In the genomic region with DNA sequence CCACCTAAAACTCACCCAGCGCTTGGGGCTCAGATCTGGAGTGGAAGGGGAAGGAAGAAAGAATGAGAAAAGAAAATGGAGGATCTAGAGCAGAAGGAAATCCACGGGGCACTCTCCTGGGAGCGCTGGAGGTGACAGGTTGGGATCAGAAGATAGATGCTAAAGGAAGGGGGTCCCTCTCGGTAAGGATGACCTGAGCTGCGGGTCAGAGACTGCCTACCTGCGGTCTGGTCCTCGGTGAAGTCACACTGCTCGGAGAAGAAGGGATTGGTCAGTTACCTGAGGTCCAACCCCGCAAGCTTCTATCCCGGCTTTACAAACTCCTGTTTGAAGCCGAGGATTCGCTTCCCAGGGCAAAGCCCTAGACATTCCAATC, we compare ENCODE assay signal across 8 mouse cellular contexts. TPM values are rescaled to one million over a fixed set of nuclear protein-coding genes. Genes with fewer than 3 reads are reported as not detected.
DNase-seq lines count a peak whose midpoint lies in the region; ATAC-seq and TF ChIP-seq lines count a peak whose summit lies in the region.

No protein-coding gene starts in this region.

- in situ Hi-C loops in CH12.LX (cut with MboI; ENCODE audit: low pct_ligation_motif_present, low pct_unique_long_range_greater_than_20kb, low sequenced_read_pairs): no loop called here

- WGBS in heart, embryonic 12.5 days: under 1% methylated on average over 12 of the region's 12 CpGs
- 0% methylated on average over 12 of the region's 12 CpGs for WGBS in limb, embryonic 15.5 days
- under 1% methylated on average over 12 of the region's 12 CpGs for WGBS in stomach, embryonic 16.5 days

- intact Hi-C loops in heart, postnatal 10 days (cut with DNase I): loop anchor here (2.0 kb wide), 1 partner anchor 35 kb away; the partner anchor contains the start of gene Smarcc2

- H3K36me3 ChIP-seq in heart, embryonic 12.5 days: peaks cover 42% of the 10 kb centered on the region
- peaks cover 37 to 44% of the 10 kb centered on the region in 2 experiments for H3K36me3 ChIP-seq in CH12.LX (replicated peaks in 1 of 2; ENCODE audit: control insufficient read depth in 1 of 2, insufficient read depth in 1 of 2, low read length in 1 of 2)
- H3K36me3 ChIP-seq in erythroblast, embryonic 14.5 days (ENCODE audit: control insufficient read depth): peaks cover 44% of the 10 kb centered on the region
- peaks cover 36% of the 10 kb centered on the region for H3K36me3 ChIP-seq in limb, embryonic 15.5 days
- peaks cover 11% of the 10 kb centered on the region; the same call in 1 of the 2 replicates for H3K36me3 ChIP-seq in stomach, embryonic 16.5 days (ENCODE audit: control insufficient read depth, insufficient read depth, low read length)

- H3K79me2 ChIP-seq in CH12.LX (replicated peaks; ENCODE audit: control insufficient read depth, extremely low read depth, insufficient read depth, poor library complexity, severe bottlenecking): peaks cover 20% of the 10 kb centered on the region

- ATAC-seq in heart, embryonic 12.5 days (ENCODE audit: insufficient number of reproducible peaks, low FRiP score): peak; percentile 17
- peak; percentile 1 for ATAC-seq in limb, embryonic 15.5 days (ENCODE audit: insufficient number of reproducible peaks, low FRiP score, low TSS enrichment, low read depth)
- ATAC-seq in stomach, embryonic 16.5 days (ENCODE audit: insufficient read depth, low FRiP score): peak; percentile 14

- H3K9ac ChIP-seq in heart, embryonic 12.5 days: peak overlapping the region; percentile 97
- H3K9ac ChIP-seq in CH12.LX (ENCODE audit: insufficient read depth, low read depth): peak overlapping the region; percentile 90
- peak overlapping the region; percentile 74 for H3K9ac ChIP-seq in limb, embryonic 15.5 days
- H3K9ac ChIP-seq in stomach, embryonic 16.5 days (ENCODE audit: low read length): peak overlapping the region; percentile 93

- H3K4me2 ChIP-seq in heart, embryonic 12.5 days: peak overlapping the region; percentile 85
- H3K4me2 ChIP-seq in CH12.LX (ENCODE audit: insufficient read depth, low read depth, poor library complexity, severe bottlenecking): peak overlapping the region; percentile 67
- H3K4me2 ChIP-seq in limb, embryonic 15.5 days: peak overlapping the region; percentile 72
- peak overlapping the region; percentile 76 for H3K4me2 ChIP-seq in stomach, embryonic 16.5 days (ENCODE audit: low read depth, low read length)

- DNase-seq in heart, postnatal 10 days: no peak
- DNase-seq in CH12.LX (ENCODE audit: extremely low read depth): no peak
- no peak for DNase-seq in adrenal gland, postnatal 14 days
- DNase-seq in thymus, postnatal 10 days (ENCODE audit: low spot score in 2 of 2): no peak

- TF ChIP-seq CTCF in CH12.LX (conservative IDR thresholded peaks at IDR 0.05 in 1 of 2, IDR thresholded peaks at IDR 0.05 in 1 of 2; ENCODE audit: low read depth in 2 of 2, low read length in 2 of 2): no peak

- TF ChIP-seq RAD21 in CH12.LX (IDR thresholded peaks at IDR 0.05; ENCODE audit: low read depth, low read length): no peak

- TF ChIP-seq POLR2A in CH12.LX (IDR thresholded peaks at IDR 0.05; ENCODE audit: low read depth, low read length): no peak

- no peak for TF ChIP-seq EP300 in CH12.LX (IDR thresholded peaks at IDR 0.05; ENCODE audit: low read length)

- no peaks in the 10 kb centered on the region for H3K27me3 ChIP-seq in heart, embryonic 12.5 days (replicated peaks)
- no peaks in the 10 kb centered on the region for H3K27me3 ChIP-seq in CH12.LX (replicated peaks)
- no peaks in the 10 kb centered on the region for H3K27me3 ChIP-seq in erythroblast, embryonic 14.5 days (ENCODE audit: control insufficient read depth)
- H3K27me3 ChIP-seq in limb, embryonic 15.5 days: no peaks in the 10 kb centered on the region
- no peaks in the 10 kb centered on the region for H3K27me3 ChIP-seq in stomach, embryonic 16.5 days (ENCODE audit: control insufficient read depth, insufficient read depth, low read length)

- no peaks in the 10 kb centered on the region for H3K9me3 ChIP-seq in heart, embryonic 12.5 days (replicated peaks)
- no peaks in the 10 kb centered on the region for H3K9me3 ChIP-seq in CH12.LX (replicated peaks; ENCODE audit: low read length)
- H3K9me3 ChIP-seq in erythroblast, embryonic 14.5 days (ENCODE audit: control insufficient read depth, low read length): no peaks in the 10 kb centered on the region
- H3K9me3 ChIP-seq in limb, embryonic 15.5 days: no peaks in the 10 kb centered on the region
- no peaks in the 10 kb centered on the region for H3K9me3 ChIP-seq in stomach, embryonic 16.5 days (replicated peaks; ENCODE audit: control insufficient read depth, low read length)

- dilution Hi-C loops in CH12.LX (cut with MboI; ENCODE audit: extremely low pct_ligation_motif_present, extremely low pct_unique_long_range_greater_than_20kb, low sequenced_read_pairs): no loop called here

- peaks cover 56% of the 10 kb centered on the region for H3K4me1 ChIP-seq in heart, embryonic 12.5 days (replicated peaks)
- H3K4me1 ChIP-seq in CH12.LX (ENCODE audit: control insufficient read depth in 1 of 2, insufficient read depth in 2 of 2): peaks cover 12 to 38% of the 10 kb centered on the region in 2 experiments; a peak in 3 of 4 replicates
- H3K4me1 ChIP-seq in erythroblast, embryonic 14.5 days (ENCODE audit: control insufficient read depth): peaks cover 61% of the 10 kb centered on the region
- peaks cover 47% of the 10 kb centered on the region for H3K4me1 ChIP-seq in limb, embryonic 15.5 days
- H3K4me1 ChIP-seq in stomach, embryonic 16.5 days (ENCODE audit: control insufficient read depth, insufficient read depth, low read length): peaks cover 40% of the 10 kb centered on the region

- peak overlapping the region; percentile 97 for H3K27ac ChIP-seq in heart, embryonic 12.5 days (ENCODE audit: poor library complexity, severe bottlenecking)
- peak overlapping the region; percentile 19; the same call in 1 of the 2 replicates for H3K27ac ChIP-seq in CH12.LX (ENCODE audit: insufficient read depth, low read depth)
- peak overlapping the region; percentile 100 for H3K27ac ChIP-seq in limb, embryonic 15.5 days
- H3K27ac ChIP-seq in stomach, embryonic 16.5 days (ENCODE audit: low read length): peak overlapping the region; percentile 99

- peak overlapping the region; percentile 87 for H3K4me3 ChIP-seq in heart, embryonic 12.5 days
- peak overlapping the region; percentile 76 to 100 (median 90) for H3K4me3 ChIP-seq in CH12.LX (replicated peaks in 1 of 3; ENCODE audit: low read depth in 2 of 3, low read length in 2 of 3, poor library complexity in 1 of 3)
- peak overlapping the region; percentile 88 for H3K4me3 ChIP-seq in erythroblast, embryonic 14.5 days (replicated peaks)
- H3K4me3 ChIP-seq in limb, embryonic 15.5 days: peak overlapping the region; percentile 83
- peak overlapping the region; percentile 73 for H3K4me3 ChIP-seq in stomach, embryonic 16.5 days (replicated peaks; ENCODE audit: low read length)

RNA-seq across cellular contexts. Expression of gene Myl6, which starts 0.6 kb away (rescaled TPM):
- 1,237 and 1,275 TPM in 2 replicates for polyA plus RNA-seq in heart, embryonic 12.5 days (2016; fragmentation: Nextera tagmentation; extraction: Ambion mirVana)
- total RNA-seq in heart, postnatal 10 days (2021): 100 to 1,000 TPM; 500 to 506 TPM
- 555 and 601 TPM in 2 replicates for total RNA-seq in CH12.LX (2012; rRNA removed)
- total RNA-seq in CH12.LX (2014; rRNA removed): 560 and 610 TPM in 2 replicates
- 366 and 413 TPM in 2 replicates for polyA plus RNA-seq in CH12.LX (2012; ENCODE audit: insufficient read length, low read depth)
- 36.6 and 41.6 TPM in 2 replicates for polyA plus RNA-seq in erythroblast, embryonic 14.5 days (2012)
- polyA plus RNA-seq in limb, embryonic 15.5 days (2015; fragmentation: Nextera tagmentation; extraction: Ambion mirVana): 1,269 and 1,341 TPM in 2 replicates
- 2,126 and 2,216 TPM in 2 replicates for polyA plus RNA-seq in stomach, embryonic 16.5 days (2015; fragmentation: Nextera tagmentation; extraction: Ambion mirVana)
- 800 and 862 TPM in 2 replicates for total RNA-seq in adrenal gland, postnatal 14 days (2021)

RNA-seq across cellular contexts. Expression of gene Myl6b, which starts 5.2 kb away (rescaled TPM):
- 3.0 and 4.0 TPM in 2 replicates for polyA plus RNA-seq in heart, embryonic 12.5 days (2016; fragmentation: Nextera tagmentation; extraction: Ambion mirVana)
- total RNA-seq in heart, postnatal 10 days (2021): 1 to 10 TPM; 4.1 to 4.5 TPM
- total RNA-seq in CH12.LX (2012; rRNA removed) (2.5 and 2.6 TPM in 2 replicates), CH12.LX (2014; rRNA removed) (0.39 and 1.1 TPM in 2 replicates)
- polyA plus RNA-seq in CH12.LX (2012; ENCODE audit: insufficient read length, low read depth): 3.2 and 3.9 TPM in 2 replicates
- polyA plus RNA-seq in erythroblast, embryonic 14.5 days (2012): 0.63 and 0.76 TPM in 2 replicates
- 4.7 and 7.4 TPM in 2 replicates for polyA plus RNA-seq in limb, embryonic 15.5 days (2015; fragmentation: Nextera tagmentation; extraction: Ambion mirVana)
- polyA plus RNA-seq in stomach, embryonic 16.5 days (2015; fragmentation: Nextera tagmentation; extraction: Ambion mirVana): 2.7 and 3.9 TPM in 2 replicates
- 4.7 and 5.0 TPM in 2 replicates for total RNA-seq in adrenal gland, postnatal 14 days (2021)

RNA-seq across cellular contexts. Expression of gene Esyt1, which starts 32.4 kb away (rescaled TPM):
- polyA plus RNA-seq in heart, embryonic 12.5 days (2016; fragmentation: Nextera tagmentation; extraction: Ambion mirVana): 25.0 and 26.5 TPM in 2 replicates
- total RNA-seq in heart, postnatal 10 days (2021): 10 to 100 TPM; 28.5 to 29.9 TPM
- total RNA-seq in CH12.LX (2012; rRNA removed) (43.2 and 48.0 TPM in 2 replicates), CH12.LX (2014; rRNA removed) (20.2 and 20.6 TPM in 2 replicates)
- 33.0 and 38.2 TPM in 2 replicates for polyA plus RNA-seq in CH12.LX (2012; ENCODE audit: insufficient read length, low read depth)
- polyA plus RNA-seq in erythroblast, embryonic 14.5 days (2012): 2.7 and 2.9 TPM in 2 replicates
- 42.8 and 44.9 TPM in 2 replicates for polyA plus RNA-seq in limb, embryonic 15.5 days (2015; fragmentation: Nextera tagmentation; extraction: Ambion mirVana)
- 32.9 TPM in 2 replicates for polyA plus RNA-seq in stomach, embryonic 16.5 days (2015; fragmentation: Nextera tagmentation; extraction: Ambion mirVana)
- 28.5 and 36.9 TPM in 2 replicates for total RNA-seq in adrenal gland, postnatal 14 days (2021)

RNA-seq across cellular contexts. Expression of gene Smarcc2, which starts 34.3 kb away (rescaled TPM):
- polyA plus RNA-seq in heart, embryonic 12.5 days (2016; fragmentation: Nextera tagmentation; extraction: Ambion mirVana): 83.3 and 86.9 TPM in 2 replicates
- 10 to 100 TPM; 83.6 to 95.9 TPM for total RNA-seq in heart, postnatal 10 days (2021)
- total RNA-seq in CH12.LX (2012; rRNA removed) (20.2 and 24.8 TPM in 2 replicates), CH12.LX (2014; rRNA removed) (6.1 and 7.5 TPM in 2 replicates)
- polyA plus RNA-seq in CH12.LX (2012; ENCODE audit: insufficient read length, low read depth): 39.8 and 42.6 TPM in 2 replicates
- polyA plus RNA-seq in erythroblast, embryonic 14.5 days (2012): 19.2 and 19.5 TPM in 2 replicates
- 80.7 and 84.4 TPM in 2 replicates for polyA plus RNA-seq in limb, embryonic 15.5 days (2015; fragmentation: Nextera tagmentation; extraction: Ambion mirVana)
- polyA plus RNA-seq in stomach, embryonic 16.5 days (2015; fragmentation: Nextera tagmentation; extraction: Ambion mirVana): 59.5 and 62.4 TPM in 2 replicates
- total RNA-seq in adrenal gland, postnatal 14 days (2021): 107 and 108 TPM in 2 replicates

RNA-seq across cellular contexts. Expression of gene Zc3h10, which starts 54.3 kb away (rescaled TPM):
- polyA plus RNA-seq in heart, embryonic 12.5 days (2016; fragmentation: Nextera tagmentation; extraction: Ambion mirVana): 10.2 and 11.9 TPM in 2 replicates
- total RNA-seq in heart, postnatal 10 days (2021): 10 to 100 TPM in 1 of 2 experiments, 1 to 10 TPM in 1; 9.8 to 10.1 TPM
- total RNA-seq in CH12.LX (2012; rRNA removed): 19.9 and 20.9 TPM in 2 replicates
- 16.2 TPM in 2 replicates for total RNA-seq in CH12.LX (2014; rRNA removed)
- polyA plus RNA-seq in CH12.LX (2012; ENCODE audit: insufficient read length, low read depth): 14.4 and 14.6 TPM in 2 replicates
- 1.6 and 1.9 TPM in 2 replicates for polyA plus RNA-seq in erythroblast, embryonic 14.5 days (2012)
- polyA plus RNA-seq in limb, embryonic 15.5 days (2015; fragmentation: Nextera tagmentation; extraction: Ambion mirVana): 13.2 and 15.4 TPM in 2 replicates
- polyA plus RNA-seq in stomach, embryonic 16.5 days (2015; fragmentation: Nextera tagmentation; extraction: Ambion mirVana): 10.7 and 10.8 TPM in 2 replicates
- total RNA-seq in adrenal gland, postnatal 14 days (2021): 12.6 and 13.5 TPM in 2 replicates

Comparison
In these comparisons a context has a peak if more than half of its experiments do, and no peak if none do; other contexts are left out.
1. H3K27ac ChIP-seq: peak in every context shown above with its lines; median percentile 100 in limb, embryonic 15.5 days; 99 in stomach, embryonic 16.5 days; 97 in heart, embryonic 12.5 days; 19 in CH12.LX.